Mouse (Mus musculus) embryonic facial prominence, embryonic 14.5 days (tissue): ENCODE data around the gene E2f3. TPM values are rescaled to one million over a fixed set of nuclear protein-coding genes. Genes with fewer than 3 reads are reported as not detected.

Experiments used
- ATAC-seq: fragments of 200-750 bp; cut with Nextera tagmentation; 2 replicates; pipeline ENCODE4 v1.8.0; 2017; ENCODE audit warnings: low read depth, moderate number of reproducible peaks, moderate TSS enrichment
- DNase-seq: peaks from one replicate; pipeline ENCODE4 v3.0.0-alpha.2; 2015; ENCODE audit warnings: low spot score
- H3K27ac ChIP-seq: fragments of 300-500 bp; sonication (generic); replicated peaks from 2 replicates; pipeline ENCODE4 v1.5.1; 2014; ENCODE audit warnings: low read depth, mild to moderate bottlenecking, low read length, moderate library complexity
- H3K27me3 ChIP-seq: fragments of 300-500 bp; sonication (generic); replicated peaks from 2 replicates; pipeline ENCODE4 v1.6.1; 2014; ENCODE audit warnings: low read length; ENCODE audit not compliant: control insufficient read depth, insufficient read depth
- H3K36me3 ChIP-seq: fragments of 300-500 bp; sonication (generic); 2 replicates; pipeline ENCODE4 v1.6.1; 2014; ENCODE audit warnings: low read length, mixed read lengths; ENCODE audit not compliant: control insufficient read depth, insufficient read depth
- H3K4me1 ChIP-seq: fragments of 300-500 bp; sonication (generic); 2 replicates; pipeline ENCODE4 v1.6.1; 2014; ENCODE audit warnings: antibody characterized with exemption, low read length; ENCODE audit not compliant: control insufficient read depth, insufficient read depth
- H3K4me2 ChIP-seq: fragments of 300-500 bp; sonication (generic); 2 replicates; pipeline ENCODE4 v1.6.1; 2014; ENCODE audit warnings: low read depth, mild to moderate bottlenecking, low read length, moderate library complexity, mixed read lengths
- H3K4me3 ChIP-seq: fragments of 300-500 bp; sonication (generic); 2 replicates; pipeline ENCODE4 v1.5.1; 2014; ENCODE audit warnings: low read depth, mild to moderate bottlenecking, low read length
- H3K9ac ChIP-seq: fragments of 300-500 bp; sonication (generic); 2 replicates; pipeline ENCODE4 v1.6.1; 2014; ENCODE audit warnings: low read depth, mild to moderate bottlenecking, low read length, moderate library complexity, mixed read lengths
- H3K9me3 ChIP-seq: fragments of 300-500 bp; sonication (generic); 2 replicates; pipeline ENCODE4 v1.6.1; 2016; ENCODE audit warnings: low read length; ENCODE audit not compliant: control insufficient read depth
- WGBS: fragments of 180-500 bp; shearing (Covaris S2); extraction: QIAGEN DNeasy Blood & Tissue Kit; methylation state at CpG from one replicate; pipeline ENCODE4 v1.1.7; 2014; 5-methylcytosine and 5-hydroxymethylcytosine counted together
- polyA plus RNA-seq: library from polyadenylated mRNA; unstranded; fragments of >200 nt; fragmentation: Nextera tagmentation; extraction: Ambion mirVana; gene quantifications from 2 replicates; pipeline ENCODE4 v1.2.1, GENCODE M21; 2014

E2f3 gene
- polyA plus RNA-seq, 1 experiment from 2014 or later = 9.7 TPM

GRCm38 (mm10) chr13:29908431-29908830 lies 77.4 kb downstream of the E2f3 start:
- 97% methylated on average over 9 of the region's 9 CpGs for WGBS
- ATAC-seq (no peak), DNase-seq (no peak)
- Histone ChIP-seq H3K9me3 (peaks cover 20% of the 10 kb centered on the region), H3K27me3 (no peaks in the 10 kb centered on the region), H3K36me3 (peaks cover 89% of the 10 kb centered on the region), H3K4me3 (no peak overlapping the region), H3K4me1 (0 out of 2 replicates have a peak, but pooled peaks cover 2% of the 10 kb centered on the region), H3K27ac (no peak overlapping the region), H3K4me2 (no peak overlapping the region), H3K9ac (no peak overlapping the region)

GRCm38 (mm10) chr13:29907995-29908394 lies 77.9 kb downstream of the E2f3 start:
- no peak overlapping the region for H3K4me2 ChIP-seq
- H3K27me3 ChIP-seq = no peaks in the 10 kb centered on the region
- H3K4me3 ChIP-seq = no peak overlapping the region
- H3K9ac ChIP-seq = no peak overlapping the region
- H3K36me3 ChIP-seq = peaks cover 84% of the 10 kb centered on the region
- ATAC-seq (no peak), DNase-seq (no peak)
- peaks cover 20% of the 10 kb centered on the region for H3K9me3 ChIP-seq
- H3K4me1 ChIP-seq = no peaks in the 10 kb centered on the region
- no peak overlapping the region for H3K27ac ChIP-seq
- WGBS = 93% methylated on average over 9 of the region's 9 CpGs

GRCm38 (mm10) chr13:29906734-29907133 lies 79.1 kb downstream of the E2f3 start:
- peaks cover 20% of the 10 kb centered on the region for H3K9me3 ChIP-seq
- no peak overlapping the region for H3K9ac ChIP-seq
- no peak for DNase-seq
- H3K27ac ChIP-seq = no peak overlapping the region
- no peak overlapping the region for H3K4me3 ChIP-seq
- peaks cover 72% of the 10 kb centered on the region for H3K36me3 ChIP-seq
- no peak overlapping the region for H3K4me2 ChIP-seq
- H3K4me1 ChIP-seq = no peaks in the 10 kb centered on the region
- ATAC-seq = no peak
- WGBS = 94% methylated on average over 10 of the region's 10 CpGs
- H3K27me3 ChIP-seq = no peaks in the 10 kb centered on the region

- no peak overlapping the region for H3K9ac ChIP-seq
- H3K4me2 ChIP-seq = no peak overlapping the region
- H3K4me3 ChIP-seq = no peak overlapping the region
- peaks cover 38% of the 10 kb centered on the region for H3K36me3 ChIP-seq
- DNase-seq (no peak), ATAC-seq (no peak)
- no peaks in the 10 kb centered on the region for H3K4me1 ChIP-seq
- no peaks in the 10 kb centered on the region for H3K27me3 ChIP-seq
- peaks cover 25% of the 10 kb centered on the region for H3K9me3 ChIP-seq
- no peak overlapping the region for H3K27ac ChIP-seq
- 100% methylated on average over 1 of the region's 1 CpGs for WGBS
These were observed 82.5 kb downstream of the E2f3 start for GRCm38 (mm10) chr13:29903341-29903740.

GRCm38 (mm10) chr13:29902676-29903075 lies 83.2 kb downstream of the E2f3 start:
- ATAC-seq (no peak), DNase-seq (no peak)
- peaks cover 25% of the 10 kb centered on the region for H3K9me3 ChIP-seq
- H3K27me3 ChIP-seq = no peaks in the 10 kb centered on the region
- H3K4me1 ChIP-seq = no peaks in the 10 kb centered on the region
- H3K36me3 ChIP-seq = peaks cover 31% of the 10 kb centered on the region
- H3K27ac ChIP-seq = no peak overlapping the region
- no peak overlapping the region for H3K4me3 ChIP-seq
- no peak overlapping the region for H3K4me2 ChIP-seq
- H3K9ac ChIP-seq = no peak overlapping the region
- 93% methylated on average over 1 of the region's 1 CpGs for WGBS

- 66% methylated on average over 4 of the region's 4 CpGs for WGBS
These were observed 84.2 kb downstream of the E2f3 start for GRCm38 (mm10) chr13:29901641-29902040.

GRCm38 (mm10) chr13:29866780-29867179 lies 119.1 kb downstream of the E2f3 start:
- Histone ChIP-seq H3K4me1 (no peaks in the 10 kb centered on the region), H3K9me3 (no peaks in the 10 kb centered on the region), H3K4me2 (no peak overlapping the region), H3K9ac (no peak overlapping the region), H3K4me3 (no peak overlapping the region), H3K27me3 (no peaks in the 10 kb centered on the region), H3K36me3 (no peaks in the 10 kb centered on the region), H3K27ac (no peak overlapping the region)
- 95% methylated on average over 3 of the region's 3 CpGs for WGBS
- DNase-seq (no peak), ATAC-seq (no peak)

More at GRCm38 (mm10) chr13:29901641-29902040, 84.2 kb downstream of the E2f3 start:
- Histone ChIP-seq H3K4me1 (no peaks in the 10 kb centered on the region), H3K9ac (no peak overlapping the region), H3K36me3 (peaks cover 21% of the 10 kb centered on the region), H3K27me3 (no peaks in the 10 kb centered on the region), H3K27ac (no peak overlapping the region), H3K4me3 (no peak overlapping the region), H3K9me3 (peaks cover 25% of the 10 kb centered on the region), H3K4me2 (no peak overlapping the region)
- DNase-seq (no peak), ATAC-seq (no peak)

- DNase-seq = peak; percentile 81
- no peak overlapping the region for H3K4me3 ChIP-seq
- peak overlapping the region; percentile 11; the same call in 1 of the 2 replicates for H3K27ac ChIP-seq
- no peaks in the 10 kb centered on the region for H3K27me3 ChIP-seq
- no peaks in the 10 kb centered on the region for H3K9me3 ChIP-seq
- H3K4me1 ChIP-seq = no peaks in the 10 kb centered on the region
- H3K9ac ChIP-seq = no peak overlapping the region
- ATAC-seq = peak; percentile 85
- no peaks in the 10 kb centered on the region for H3K36me3 ChIP-seq
- 29% methylated on average over 6 of the region's 6 CpGs for WGBS
- H3K4me2 ChIP-seq = no peak overlapping the region
These were observed 121.5 kb downstream of the E2f3 start for GRCm38 (mm10) chr13:29864331-29864730.

GRCm38 (mm10) chr13:29860087-29860486 lies 125.8 kb downstream of the E2f3 start:
- WGBS = 70% methylated on average over 2 of the region's 2 CpGs
- Histone ChIP-seq H3K9ac (no peak overlapping the region), H3K27me3 (no peaks in the 10 kb centered on the region), H3K27ac (no peak overlapping the region), H3K4me2 (no peak overlapping the region), H3K4me1 (no peaks in the 10 kb centered on the region), H3K36me3 (no peaks in the 10 kb centered on the region), H3K4me3 (no peak overlapping the region), H3K9me3 (no peaks in the 10 kb centered on the region)
- ATAC-seq = no peak
- DNase-seq = no peak
